Mouse (Mus musculus): ENCODE measurements at regions not wholly inside any gene's neighbourhood (a gene's known extent, or its start where the extent isn't known, plus 50 kb on each side); places are given as distances from the start of the nearest gene placed in this dataset.
"Not testable (repeated sequence)": the region's sequence is repeated elsewhere in the genome, so short reads cannot be mapped to it uniquely, and the experiment has no call there.

DNA sequence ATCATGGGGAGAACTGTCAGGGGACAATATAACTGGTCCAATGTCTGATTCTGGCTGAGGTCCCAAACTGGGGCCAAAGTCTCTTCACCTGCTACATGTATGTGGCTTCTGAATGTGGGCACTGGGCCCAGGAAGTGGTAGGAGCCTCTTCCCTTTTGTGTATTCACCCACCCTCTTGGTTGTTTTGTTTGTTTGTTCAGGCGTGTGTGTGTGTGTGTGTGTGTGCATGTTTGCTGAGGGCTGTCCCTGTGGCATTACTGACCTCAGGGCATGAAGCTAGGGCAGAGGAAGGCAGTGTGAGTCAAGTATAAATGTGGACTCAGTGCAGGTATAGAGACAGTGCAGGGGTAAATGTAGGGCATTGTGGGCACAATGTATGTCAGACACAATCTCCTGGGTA, 331.3 kb upstream of the Shh start:
- no peak overlapping the region for H3K27ac ChIP-seq (ENCODE audit: insufficient read depth, low read depth, low read length)
- TF ChIP-seq POLR2A (IDR thresholded peaks at IDR 0.05; ENCODE audit: insufficient read depth, low read depth, low read length) (no peak), CTCF (IDR thresholded peaks at IDR 0.05; ENCODE audit: insufficient read depth, low read depth, low read length) (no peak)
- 82% methylated on average over 1 of the region's 1 CpGs for WGBS
- no peak overlapping the region for H3K4me3 ChIP-seq (ENCODE audit: insufficient read depth, low read depth, low read length)
- H3K4me1 ChIP-seq (ENCODE audit: control insufficient read depth, insufficient read depth, low read length) = no peaks in the 10 kb centered on the region

DNA sequence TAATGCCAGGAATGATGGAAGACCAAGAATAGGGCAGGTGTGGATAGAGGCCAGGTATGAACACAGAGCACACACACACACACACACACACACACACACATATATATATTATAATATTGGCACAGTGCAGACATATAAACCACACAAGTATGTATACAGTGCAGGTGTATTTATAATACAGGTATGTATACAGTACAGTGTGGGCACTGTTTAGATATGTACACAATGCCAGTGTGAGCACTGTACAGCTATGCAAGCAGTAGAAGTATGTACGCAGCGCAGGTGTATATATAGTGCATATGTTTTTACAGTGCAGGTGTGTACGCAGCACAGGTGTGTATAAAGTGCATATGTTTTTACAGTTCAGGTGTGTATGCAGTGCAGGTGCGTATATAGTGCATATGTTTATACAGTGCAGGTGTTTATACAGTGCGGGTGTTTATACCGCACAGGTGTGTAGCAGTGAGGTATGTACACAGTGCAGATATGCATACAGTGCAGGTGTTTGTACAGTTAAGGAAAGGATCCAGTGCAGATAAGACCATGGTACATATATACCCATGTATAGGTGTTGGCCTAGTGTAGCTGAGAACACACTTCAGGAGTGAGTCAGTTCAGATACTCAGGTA, 328.2 kb upstream of the Shh start:
- no peak overlapping the region for H3K27ac ChIP-seq (ENCODE audit: insufficient read depth, low read depth, low read length)
- TF ChIP-seq POLR2A (IDR thresholded peaks at IDR 0.05; ENCODE audit: insufficient read depth, low read depth, low read length) = no peak
- no peak for TF ChIP-seq CTCF (IDR thresholded peaks at IDR 0.05; ENCODE audit: insufficient read depth, low read depth, low read length)
- H3K4me3 ChIP-seq (ENCODE audit: insufficient read depth, low read depth, low read length) = no peak overlapping the region
- no peaks in the 10 kb centered on the region for H3K4me1 ChIP-seq (ENCODE audit: control insufficient read depth, insufficient read depth, low read length)
- 96% methylated on average over 6 of the region's 6 CpGs for WGBS

DNA sequence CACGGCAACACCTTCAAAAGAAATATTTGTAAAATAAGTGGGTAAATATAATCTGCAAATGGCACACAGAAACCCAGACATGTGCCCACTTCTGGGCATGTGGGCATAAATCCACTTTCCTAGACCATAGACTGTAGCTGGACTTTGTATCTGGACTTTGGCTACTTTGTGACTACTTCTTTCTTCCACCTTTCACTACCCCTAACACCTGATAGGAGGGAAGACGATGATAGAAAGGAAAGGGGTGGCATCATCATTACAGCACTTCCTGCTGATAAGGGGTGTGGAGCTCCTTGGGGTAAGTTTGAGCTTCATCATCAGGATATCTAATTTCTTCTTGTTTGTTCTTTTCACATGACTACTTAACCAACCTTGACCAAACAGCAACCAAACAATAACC, 326.7 kb upstream of the Shh start:
- 89% methylated on average over 2 of the region's 2 CpGs for WGBS

DNA sequence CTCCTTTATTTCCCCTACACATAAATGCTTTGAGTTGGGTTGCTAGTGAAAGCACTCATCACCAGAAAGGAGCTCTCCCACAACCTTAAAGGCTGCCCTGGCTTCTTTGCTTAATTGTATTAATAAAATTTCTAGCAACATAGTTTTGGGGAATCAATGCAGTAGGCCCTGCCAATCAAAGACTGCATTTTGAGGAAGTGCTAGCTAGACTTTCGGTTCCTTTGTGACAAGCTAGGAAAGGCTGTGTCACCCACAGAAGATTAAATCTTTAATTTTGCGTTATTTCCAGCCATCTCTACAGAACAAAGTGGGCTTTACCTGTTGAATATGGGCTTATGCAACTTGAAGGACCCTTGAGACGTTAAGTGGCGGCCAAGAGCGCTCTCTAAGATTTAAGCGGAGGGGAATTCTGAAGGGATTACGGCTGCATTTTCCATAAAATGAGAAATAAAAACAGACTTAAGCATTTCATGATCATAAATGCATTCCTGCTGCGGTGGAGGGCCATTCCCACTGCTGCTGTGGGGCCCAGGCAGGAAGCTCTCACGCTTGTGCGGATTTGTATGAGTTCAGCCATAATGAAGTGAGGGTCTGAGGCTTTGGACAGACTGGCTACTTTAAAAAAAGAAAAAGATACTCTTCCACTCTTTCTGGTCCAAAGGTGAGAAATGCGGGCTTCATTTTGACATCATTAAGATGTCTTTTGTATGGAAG, 318.4 kb upstream of the Shh start:
- no peak overlapping the region for H3K4me3 ChIP-seq (ENCODE audit: insufficient read depth, low read depth, low read length)
- WGBS = 78% methylated on average over 11 of the region's 11 CpGs
- no peak for TF ChIP-seq CTCF (IDR thresholded peaks at IDR 0.05; ENCODE audit: insufficient read depth, low read depth, low read length)
- H3K4me1 ChIP-seq (ENCODE audit: control insufficient read depth, insufficient read depth, low read length) = no peaks in the 10 kb centered on the region
- no peak overlapping the region for H3K27ac ChIP-seq (ENCODE audit: insufficient read depth, low read depth, low read length)

More for the DNA sequence above, 326.7 kb upstream of the Shh start:
- H3K27ac ChIP-seq (ENCODE audit: insufficient read depth, low read depth, low read length) = no peak overlapping the region
- no peak overlapping the region for H3K4me3 ChIP-seq (ENCODE audit: insufficient read depth, low read depth, low read length)
- H3K4me1 ChIP-seq (ENCODE audit: control insufficient read depth, insufficient read depth, low read length) = no peaks in the 10 kb centered on the region
- TF ChIP-seq POLR2A (IDR thresholded peaks at IDR 0.05; ENCODE audit: insufficient read depth, low read depth, low read length) (no peak), CTCF (IDR thresholded peaks at IDR 0.05; ENCODE audit: insufficient read depth, low read depth, low read length) (no peak)

DNA sequence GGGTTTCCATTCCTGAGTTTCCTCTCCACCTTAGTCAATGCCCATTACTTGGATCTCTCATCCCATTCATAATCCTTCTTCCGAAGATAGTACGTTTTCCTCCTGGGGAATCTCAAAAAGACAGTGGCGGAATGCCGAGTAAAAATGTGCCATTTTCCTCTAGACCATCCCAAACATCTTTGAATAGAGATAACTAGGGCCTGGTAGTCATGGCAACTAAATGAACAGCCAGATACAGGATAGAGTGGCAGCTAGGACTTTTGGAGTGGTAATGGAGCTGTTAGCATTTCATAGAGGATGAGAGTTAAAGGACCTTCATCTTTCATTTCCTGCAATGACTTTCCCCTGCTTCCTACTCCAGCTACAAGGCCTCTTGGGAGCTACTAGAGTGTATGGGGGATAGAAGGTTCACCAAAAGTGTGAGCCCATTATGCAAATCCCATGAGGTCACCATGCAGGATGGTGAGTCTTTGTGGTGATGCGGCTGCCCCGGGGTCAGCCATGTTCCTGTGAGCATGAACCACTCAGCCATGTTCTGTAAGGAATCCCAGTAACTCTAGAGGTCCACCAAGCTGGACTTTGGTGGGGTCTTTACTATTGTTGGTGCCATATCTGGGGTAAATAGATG, 317.4 kb upstream of the Shh start:
- no peak overlapping the region for H3K4me3 ChIP-seq (ENCODE audit: insufficient read depth, low read depth, low read length)
- no peak overlapping the region for H3K27ac ChIP-seq (ENCODE audit: insufficient read depth, low read depth, low read length)

DNA sequence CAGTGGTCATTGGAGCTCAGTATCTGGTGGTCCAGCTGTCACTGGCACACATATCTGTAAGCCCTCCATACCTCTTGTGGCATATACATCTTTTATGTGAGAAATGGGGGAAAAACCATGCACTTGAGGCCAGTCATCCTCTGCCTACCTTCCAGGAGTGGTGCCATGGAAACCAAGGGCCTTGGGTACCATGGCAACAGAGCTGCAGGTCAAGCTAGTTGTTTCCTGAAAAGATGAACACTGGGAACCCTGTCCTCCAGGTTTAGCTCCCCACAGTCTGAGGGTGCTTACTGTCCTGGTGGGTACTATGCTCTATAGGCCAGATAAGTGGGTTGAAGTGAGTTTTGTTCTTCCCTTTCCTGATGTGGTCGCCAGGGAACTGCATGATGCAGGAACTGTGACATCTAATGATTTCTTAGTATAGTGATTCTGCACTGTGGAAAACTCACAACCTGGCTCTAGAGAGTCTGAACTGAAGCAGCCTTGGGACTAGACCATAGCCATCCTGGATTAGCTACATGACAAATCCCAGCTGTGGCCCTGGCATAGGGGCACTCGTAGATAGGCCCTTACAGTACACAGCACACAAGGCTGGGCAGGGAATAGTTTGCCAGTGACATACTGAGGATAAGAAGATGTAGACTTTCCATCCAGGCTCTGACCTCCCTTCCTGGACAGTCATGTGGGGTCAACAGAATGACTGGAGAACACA, 308.7 kb upstream of the Shh start:
- Histone ChIP-seq H3K27ac (ENCODE audit: insufficient read depth, low read depth, low read length) (no peak overlapping the region), H3K4me3 (ENCODE audit: insufficient read depth, low read depth, low read length) (no peak overlapping the region), H3K4me1 (ENCODE audit: control insufficient read depth, insufficient read depth, low read length) (no peaks in the 10 kb centered on the region)
- TF ChIP-seq CTCF (IDR thresholded peaks at IDR 0.05; ENCODE audit: insufficient read depth, low read depth, low read length) (no peak), POLR2A (IDR thresholded peaks at IDR 0.05; ENCODE audit: insufficient read depth, low read depth, low read length) (no peak)
- 77% methylated on average over 2 of the region's 2 CpGs for WGBS

More for the DNA sequence above, 317.4 kb upstream of the Shh start:
- no peak for TF ChIP-seq CTCF (IDR thresholded peaks at IDR 0.05; ENCODE audit: insufficient read depth, low read depth, low read length)
- no peak for TF ChIP-seq POLR2A (IDR thresholded peaks at IDR 0.05; ENCODE audit: insufficient read depth, low read depth, low read length)
- no peaks in the 10 kb centered on the region for H3K4me1 ChIP-seq (ENCODE audit: control insufficient read depth, insufficient read depth, low read length)
- WGBS = 86% methylated on average over 6 of the region's 6 CpGs

DNA sequence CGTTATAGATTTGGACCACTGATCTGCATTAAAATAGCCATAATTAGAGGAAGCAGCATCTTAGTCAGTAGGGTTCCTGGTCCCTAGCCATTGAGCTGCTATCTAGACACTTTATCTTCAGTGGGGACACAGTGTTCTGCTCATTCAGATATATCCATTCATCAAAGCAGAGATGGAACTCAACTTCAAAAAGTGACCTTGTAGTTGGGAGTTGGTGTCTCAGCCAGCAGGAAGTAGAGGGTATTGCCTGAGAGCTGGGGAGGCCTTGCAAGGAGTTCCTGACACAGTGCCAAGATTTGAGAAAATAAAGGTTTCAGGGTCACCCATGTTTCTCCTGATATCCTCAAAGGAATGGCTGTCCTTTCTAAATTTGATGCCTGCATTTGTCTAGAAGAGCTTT, 304.7 kb upstream of the Shh start:
- no peaks in the 10 kb centered on the region for H3K4me1 ChIP-seq (ENCODE audit: control insufficient read depth, insufficient read depth, low read length)
- no peak for TF ChIP-seq POLR2A (IDR thresholded peaks at IDR 0.05; ENCODE audit: insufficient read depth, low read depth, low read length)
- TF ChIP-seq CTCF (IDR thresholded peaks at IDR 0.05; ENCODE audit: insufficient read depth, low read depth, low read length) = no peak
- no peak overlapping the region for H3K4me3 ChIP-seq (ENCODE audit: insufficient read depth, low read depth, low read length)
- H3K27ac ChIP-seq (ENCODE audit: insufficient read depth, low read depth, low read length) = no peak overlapping the region
- 53% methylated on average over 1 of the region's 1 CpGs for WGBS

DNA sequence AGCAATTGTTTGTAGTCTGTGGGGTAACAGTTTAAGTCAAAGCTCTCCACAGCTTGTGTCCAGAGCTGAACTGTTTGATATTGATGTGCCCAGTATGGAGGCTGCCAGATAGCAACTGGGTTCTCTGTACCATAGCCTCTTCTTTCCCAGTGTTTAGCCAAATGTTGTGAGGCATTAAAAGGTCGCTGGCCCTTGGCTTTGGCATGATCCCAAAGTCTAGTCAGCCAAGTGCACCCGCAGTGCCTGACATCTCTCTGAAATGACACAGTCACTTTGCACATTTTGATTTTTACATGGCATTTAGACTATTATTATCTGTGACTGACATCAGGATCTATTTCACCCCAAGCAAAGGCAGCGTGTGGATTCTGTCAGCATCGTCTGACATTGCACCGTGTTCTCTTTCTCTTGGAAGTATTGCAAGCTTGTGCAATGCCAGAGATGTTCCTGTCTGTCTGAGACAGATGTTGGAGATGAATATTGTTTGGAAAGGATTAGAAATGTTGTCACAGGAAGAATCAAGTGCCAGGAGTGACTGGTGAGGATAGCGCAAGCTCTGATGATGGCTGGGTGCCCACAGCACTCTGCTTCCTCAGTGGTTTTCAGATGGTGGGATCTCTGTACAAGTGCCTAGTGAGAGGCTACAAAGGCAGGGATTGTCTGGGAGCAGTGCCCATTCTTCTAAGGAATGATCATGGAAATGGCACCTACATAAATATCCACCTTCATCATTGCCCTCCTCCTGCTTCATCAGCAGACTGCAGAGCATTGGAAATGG, 289.3 kb upstream of the Shh start:
- WGBS = 70% methylated on average over 6 of the region's 6 CpGs
- TF ChIP-seq CTCF (IDR thresholded peaks at IDR 0.05; ENCODE audit: insufficient read depth, low read depth, low read length) (no peak), POLR2A (IDR thresholded peaks at IDR 0.05; ENCODE audit: insufficient read depth, low read depth, low read length) (no peak)
- Histone ChIP-seq H3K4me3 (ENCODE audit: insufficient read depth, low read depth, low read length) (no peak overlapping the region), H3K4me1 (ENCODE audit: control insufficient read depth, insufficient read depth, low read length) (no peaks in the 10 kb centered on the region), H3K27ac (ENCODE audit: insufficient read depth, low read depth, low read length) (no peak overlapping the region)

DNA sequence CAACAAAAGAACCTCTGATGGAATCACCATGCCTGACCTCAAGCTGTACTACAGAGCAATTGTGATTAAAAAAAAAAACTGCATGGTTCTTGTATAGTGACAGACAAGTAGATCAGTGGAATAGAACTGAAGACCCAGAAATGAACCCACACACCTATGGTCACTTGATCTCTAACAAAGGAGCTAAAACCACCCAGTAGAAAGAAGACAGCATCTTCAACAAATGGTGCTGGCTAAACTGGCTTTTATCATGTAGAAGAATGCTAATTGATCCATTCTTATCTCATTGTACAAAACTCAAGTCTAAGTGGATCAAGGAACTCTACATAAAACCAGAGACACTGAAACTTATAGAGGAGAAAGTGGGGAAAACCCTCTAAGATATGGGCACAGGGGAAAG, 284.8 kb upstream of the Shh start:
- H3K27ac ChIP-seq (ENCODE audit: insufficient read depth, low read depth, low read length); H3K4me3 ChIP-seq (ENCODE audit: insufficient read depth, low read depth, low read length): not testable (repeated sequence)

More for the DNA sequence above, 284.8 kb upstream of the Shh start:
- not testable (repeated sequence) for H3K4me1 ChIP-seq (ENCODE audit: control insufficient read depth, insufficient read depth, low read length)

All from olfactory bulb, adult 2 months (tissue).